Mouse (Mus musculus) layer of hippocampus, postnatal 25 days (tissue): ENCODE measurements around the gene Cntnap4. TPM values are rescaled to one million over a fixed set of nuclear protein-coding genes. Genes with fewer than 3 reads are reported as not detected.
A peak's percentile ranks its signal among the peaks of the same experiment; 100 is the strongest.
"Not testable (repeated sequence)": the region's sequence is repeated elsewhere in the genome, so short reads cannot be mapped to it uniquely, and the experiment has no call there.

Experiments
- DNase-seq, 2 experiments: peaks; one replicate each; pipeline ENCODE4 v3.0.0; 2022; ENCODE audit warnings: mixed read lengths in 2 of 2, low spot score in 1 of 2; ENCODE audit errors: extremely low spot score in 1 of 2
- total RNA-seq, 2 experiments: library from RNA; stranded (reverse); gene quantifications; 2 replicates each; pipeline ENCODE4 v1.2.3; 2021

Gene Cntnap4
- total RNA-seq, 2 experiments from 2014 or later, result 17.3 to 19.5 TPM

DNA sequence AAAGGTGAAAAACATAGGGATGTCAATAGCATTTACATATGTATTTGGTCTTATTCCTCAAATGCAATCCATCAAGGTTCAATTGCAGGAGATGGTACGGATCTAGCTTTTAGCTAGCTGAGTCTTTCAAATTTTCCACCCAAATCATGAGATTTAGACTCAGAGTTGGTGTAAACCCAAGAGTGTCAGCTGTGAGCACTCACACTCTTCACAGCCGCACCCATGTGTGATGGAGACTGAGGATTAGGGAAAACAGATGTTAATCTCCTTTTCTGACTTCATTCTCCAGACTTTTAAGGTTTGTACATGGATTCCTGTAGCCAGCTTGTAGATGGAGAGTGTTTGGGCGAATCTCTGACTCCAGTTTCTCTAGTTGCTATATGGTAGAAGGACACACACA is 147.1 kb downstream of the Cntnap4 start:
- no peak for DNase-seq

DNA sequence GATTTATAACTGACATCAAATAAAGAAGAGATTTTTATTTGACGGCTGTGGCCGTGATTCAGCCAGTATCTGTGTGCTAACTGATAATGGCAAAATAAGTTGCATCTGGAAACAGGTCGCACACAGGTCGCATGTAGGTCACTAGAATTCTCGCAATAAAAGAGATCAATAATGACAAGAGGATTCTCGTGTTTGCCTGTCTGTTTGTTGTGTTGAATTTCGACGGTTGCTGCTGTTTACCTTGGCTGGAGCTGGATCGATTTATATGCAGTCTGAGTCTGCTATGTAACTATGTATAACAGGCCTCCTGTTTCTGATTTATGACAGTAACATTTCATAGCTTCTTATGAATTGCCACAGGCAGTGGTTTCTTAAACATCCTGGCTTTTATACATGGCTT is 155.1 kb downstream of the Cntnap4 start:
- DNase-seq, result no peak

DNA sequence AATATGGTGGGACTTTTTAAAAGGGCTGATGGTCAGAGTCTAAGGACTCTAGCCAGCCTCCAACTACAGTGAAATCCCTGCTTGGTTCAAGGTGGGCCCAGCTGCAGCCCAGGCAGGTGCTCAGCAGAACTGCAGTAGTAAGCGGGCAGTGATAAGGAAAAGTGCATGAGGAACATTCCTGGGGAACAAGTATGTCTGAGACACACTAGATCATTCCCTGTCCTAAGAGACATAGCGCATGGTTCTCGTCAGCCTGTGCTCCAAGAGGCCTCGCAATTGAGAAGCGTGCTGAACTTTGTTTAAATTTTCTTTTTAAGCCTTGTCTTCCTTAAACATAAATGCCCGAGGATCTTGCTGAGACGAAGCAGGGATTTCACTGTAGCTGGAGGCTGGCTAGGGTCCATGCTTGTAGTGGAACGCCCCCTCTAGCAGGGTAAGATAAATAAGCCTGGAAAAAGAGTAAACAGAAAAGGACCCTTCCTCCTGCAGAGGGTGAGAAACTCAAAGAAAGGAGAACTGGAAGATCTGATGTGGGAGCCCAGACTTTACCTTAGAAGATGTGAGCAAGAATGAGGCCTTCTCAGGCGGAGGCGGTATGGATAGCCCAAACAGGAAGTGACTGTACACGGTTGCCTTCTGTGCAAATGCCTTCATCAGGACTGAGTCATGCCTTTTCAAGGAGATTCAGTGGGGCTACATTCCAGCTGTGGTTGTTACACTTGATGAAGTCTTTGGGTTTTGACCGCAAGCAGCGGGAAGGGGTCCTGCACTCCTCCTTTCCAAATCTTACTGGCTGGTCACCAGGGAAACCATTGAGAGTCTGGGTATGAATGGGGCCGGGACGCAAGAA is 161.0 kb downstream of the Cntnap4 start:
- DNase-seq, result no peak

DNA sequence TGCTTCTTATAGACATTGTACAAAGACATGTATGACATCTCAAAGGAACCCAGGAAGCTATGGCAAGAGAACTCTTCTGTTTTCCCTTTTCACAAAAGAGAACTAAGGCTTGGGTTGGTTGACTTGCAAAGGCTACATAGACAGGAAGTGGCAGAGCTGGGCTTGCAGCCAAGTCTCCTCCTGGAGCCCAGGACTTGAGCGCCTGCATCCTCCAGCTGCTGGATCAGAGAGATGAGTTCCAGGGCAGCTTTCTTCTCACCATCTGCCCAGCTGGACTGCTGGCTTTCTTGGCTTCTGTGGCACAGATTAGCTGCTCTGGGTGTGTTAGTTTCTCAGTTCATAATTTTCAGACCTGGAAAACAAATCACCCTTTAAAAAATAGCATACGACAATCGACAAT is 165.7 kb downstream of the Cntnap4 start:
- DNase-seq, result peak in 1 of 2 experiments; percentile 13

DNA sequence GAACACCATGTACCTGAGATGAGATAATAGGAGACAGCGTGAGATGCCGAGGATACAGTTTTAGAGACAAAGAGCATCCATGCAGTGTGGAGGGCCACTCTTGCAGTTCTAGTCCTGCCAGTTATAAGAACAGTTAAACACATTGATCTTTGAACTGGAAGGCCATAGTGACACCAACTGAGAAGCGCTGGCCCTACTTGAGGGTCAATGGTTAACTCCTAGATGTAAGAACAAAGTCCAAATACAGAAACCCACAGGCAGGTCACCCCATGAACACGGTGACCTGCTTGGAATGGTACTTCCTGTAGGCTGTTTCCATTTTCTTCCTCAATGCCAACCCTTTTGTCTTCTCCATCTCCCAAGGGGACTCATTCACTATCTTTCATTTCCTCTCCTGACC is 173.5 kb downstream of the Cntnap4 start:
- DNase-seq, result no peak

DNA sequence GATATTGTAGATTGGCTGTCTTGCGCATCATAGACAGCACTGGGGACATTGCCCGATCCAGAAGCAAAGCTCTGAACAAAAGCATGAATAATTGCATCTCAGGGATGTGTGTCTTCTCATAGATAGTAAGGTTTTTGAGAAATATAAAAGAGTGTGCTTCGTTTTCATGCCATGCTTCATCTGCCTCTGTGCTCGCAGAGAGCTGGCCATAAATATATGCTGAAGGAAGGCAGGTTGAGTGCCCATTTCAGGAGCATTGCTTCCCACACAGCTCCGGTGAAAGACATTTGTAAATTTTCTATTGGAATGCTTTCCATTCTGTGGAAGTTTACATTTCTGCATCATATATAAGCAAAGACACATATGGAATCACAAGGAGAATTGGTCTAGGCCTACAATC is 177.5 kb downstream of the Cntnap4 start:
- DNase-seq, result no peak

DNA sequence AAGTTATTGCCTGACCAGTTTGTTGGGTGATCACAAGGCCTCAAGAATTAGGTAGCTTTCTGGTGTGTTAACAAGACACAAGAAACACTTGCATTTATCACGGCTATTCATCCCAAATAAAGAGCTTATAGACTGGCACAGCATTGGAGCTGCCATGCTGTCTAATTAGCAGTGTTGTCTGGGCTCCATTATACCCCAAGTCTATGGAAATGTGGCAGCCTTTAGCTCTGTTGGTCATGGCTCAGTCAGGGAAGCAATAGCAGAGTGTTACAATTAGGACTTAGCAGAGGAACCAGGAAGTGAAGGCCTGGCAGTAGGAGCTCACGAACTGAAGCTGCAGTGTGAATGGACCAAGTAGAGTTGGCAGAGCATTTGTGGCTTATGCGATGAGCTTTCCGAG is 185.3 kb downstream of the Cntnap4 start:
- no peak for DNase-seq

DNA sequence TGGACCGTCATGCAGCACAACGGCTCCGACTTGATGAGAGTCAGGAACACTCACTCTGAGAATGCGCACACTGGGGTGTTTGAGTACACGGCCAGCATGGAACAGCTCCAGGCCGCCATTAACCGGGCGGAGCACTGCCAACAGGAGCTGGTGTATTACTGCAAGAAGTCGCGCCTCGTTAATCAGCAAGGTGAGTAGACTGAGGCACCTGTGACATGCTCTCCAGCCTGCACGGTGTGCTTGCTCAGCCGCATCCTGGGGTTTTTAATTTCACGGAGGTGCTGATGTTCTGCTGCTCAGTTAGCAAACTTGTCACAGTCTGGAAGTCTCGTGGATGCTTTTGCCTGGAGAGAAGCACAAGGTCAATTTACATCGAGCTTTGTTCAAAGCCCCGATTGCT is 233.2 kb downstream of the Cntnap4 start:
- DNase-seq, result no peak

DNA sequence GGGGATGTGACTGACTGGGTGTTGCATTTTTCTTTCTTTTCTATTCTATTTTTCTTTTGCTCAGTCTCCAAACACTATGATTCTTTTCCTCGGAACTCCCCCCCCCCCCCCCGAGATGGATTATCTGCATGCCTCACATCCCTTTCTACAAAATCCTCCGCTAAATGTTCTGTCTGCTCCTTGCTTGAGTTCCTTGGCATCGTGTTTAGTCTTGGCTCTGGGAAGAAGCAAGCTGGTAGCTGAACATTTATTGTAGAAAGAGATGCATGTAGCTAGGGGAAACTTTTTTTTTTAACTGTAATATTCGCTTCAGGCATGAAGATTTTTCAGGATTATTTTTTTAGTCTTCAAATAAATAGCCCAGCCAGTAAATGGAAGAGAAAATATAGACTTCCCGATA is 239.5 kb downstream of the Cntnap4 start:
- DNase-seq, result no peak

DNA sequence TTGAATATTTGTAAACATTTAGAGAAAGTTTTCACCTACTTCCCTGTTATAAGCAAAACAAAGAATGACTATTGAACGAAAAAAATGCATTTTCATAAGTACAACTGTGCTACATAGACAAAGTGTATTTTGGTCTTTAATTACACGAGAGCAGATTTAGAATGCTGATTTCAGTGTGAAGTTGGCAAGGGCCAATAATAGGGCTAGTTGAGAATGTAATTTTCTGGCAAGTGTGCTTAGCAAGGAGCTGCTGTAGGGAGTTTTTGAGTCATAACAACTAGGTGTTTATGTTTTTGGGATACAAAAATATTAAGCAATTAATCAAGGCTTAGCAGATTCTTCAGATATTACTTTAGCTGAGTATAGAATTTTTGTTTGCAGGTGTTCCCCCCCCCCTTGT is 271.2 kb downstream of the Cntnap4 start:
- DNase-seq, result no peak

DNA sequence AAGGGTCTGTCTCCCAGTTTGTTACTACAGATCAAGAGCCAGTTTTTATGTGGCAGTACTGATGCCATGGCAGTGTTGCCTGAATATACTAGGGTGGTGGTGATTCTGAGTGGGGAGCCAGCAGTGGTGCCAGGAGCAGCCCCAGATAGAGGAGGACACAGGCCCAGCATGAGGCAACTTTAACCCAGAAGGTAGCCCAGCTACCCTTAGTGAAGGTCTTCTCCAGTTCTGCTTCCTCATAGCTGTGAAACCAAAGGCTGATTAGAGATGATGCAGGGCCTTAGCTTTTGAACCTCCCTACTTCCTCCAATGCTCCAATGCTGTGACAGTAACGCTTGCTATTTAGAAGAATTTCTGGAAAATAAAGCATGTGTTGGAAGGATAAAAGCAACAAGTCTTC is 279.7 kb downstream of the Cntnap4 start:
- DNase-seq, result not testable (repeated sequence)

DNA sequence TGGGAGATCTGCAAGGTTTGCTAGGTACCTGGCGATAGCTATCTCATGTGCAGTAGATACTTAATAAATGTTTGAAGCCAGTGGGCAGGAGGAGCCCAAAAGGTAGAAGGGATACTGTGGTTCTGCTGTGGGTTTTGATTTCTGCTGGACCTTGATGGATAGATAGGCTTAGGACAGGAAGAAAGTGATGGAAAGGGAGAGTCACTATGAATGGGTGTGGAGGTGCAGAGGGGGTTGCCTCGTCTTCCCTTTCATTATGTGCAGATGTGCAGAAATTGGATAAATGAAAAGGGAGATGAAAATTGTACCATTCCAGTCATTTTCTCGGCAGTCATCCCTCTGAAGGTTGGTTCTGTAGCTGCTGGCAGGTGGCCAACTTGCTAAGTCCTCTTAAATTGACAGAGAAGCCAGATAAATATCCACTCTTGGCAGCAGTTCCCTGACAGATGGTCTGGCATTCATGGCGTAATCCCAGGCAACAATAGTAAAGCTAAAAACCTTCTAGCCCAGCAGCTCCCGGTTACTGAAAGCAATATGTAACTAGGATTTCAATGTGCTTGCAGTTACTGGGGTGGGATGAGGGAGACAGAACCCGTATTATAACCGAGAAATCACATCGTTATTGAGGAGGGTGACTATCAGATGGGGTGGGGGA is 336.7 kb downstream of the Cntnap4 start:
- peak; percentile 65 to 82 for DNase-seq

DNA sequence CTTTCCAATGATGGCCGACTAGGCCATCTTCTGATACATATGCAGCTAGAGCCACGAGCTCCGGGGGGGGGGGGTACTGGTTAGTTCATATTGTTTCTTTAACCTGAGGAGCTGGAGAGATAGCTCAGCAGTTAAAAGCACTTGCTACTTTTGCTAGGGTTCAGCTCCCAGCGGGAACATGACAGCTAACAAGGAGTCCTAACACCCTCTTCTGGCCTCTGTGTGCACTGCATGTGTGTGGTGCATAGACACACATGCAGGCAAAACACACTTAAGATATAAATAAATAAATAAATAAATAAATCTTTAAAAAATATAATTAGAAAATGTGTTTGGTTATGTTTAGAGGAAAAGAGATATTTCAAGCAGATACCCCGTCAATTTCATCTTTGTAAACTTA is 339.7 kb downstream of the Cntnap4 start:
- peak in 1 of 2 experiments; percentile 29 for DNase-seq

DNA sequence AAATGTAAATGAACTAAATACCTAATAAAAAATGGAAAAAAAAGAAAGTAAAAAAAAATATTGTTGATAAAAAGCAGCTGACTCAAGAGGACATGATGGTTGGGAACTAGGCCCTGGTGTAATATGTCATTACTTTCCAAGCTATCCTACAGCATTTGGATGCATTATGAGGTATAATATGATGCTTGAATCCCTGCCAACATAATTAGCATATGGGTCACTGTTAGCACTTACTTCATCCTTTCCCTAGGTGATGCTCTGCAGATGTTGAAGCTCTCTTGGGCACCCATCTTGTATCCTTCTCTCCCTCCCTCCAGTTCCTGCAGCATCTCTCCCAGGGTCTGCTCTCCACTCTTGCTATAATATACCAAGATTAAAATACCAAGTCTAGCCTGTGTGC is 341.6 kb downstream of the Cntnap4 start:
- no peak for DNase-seq

DNA sequence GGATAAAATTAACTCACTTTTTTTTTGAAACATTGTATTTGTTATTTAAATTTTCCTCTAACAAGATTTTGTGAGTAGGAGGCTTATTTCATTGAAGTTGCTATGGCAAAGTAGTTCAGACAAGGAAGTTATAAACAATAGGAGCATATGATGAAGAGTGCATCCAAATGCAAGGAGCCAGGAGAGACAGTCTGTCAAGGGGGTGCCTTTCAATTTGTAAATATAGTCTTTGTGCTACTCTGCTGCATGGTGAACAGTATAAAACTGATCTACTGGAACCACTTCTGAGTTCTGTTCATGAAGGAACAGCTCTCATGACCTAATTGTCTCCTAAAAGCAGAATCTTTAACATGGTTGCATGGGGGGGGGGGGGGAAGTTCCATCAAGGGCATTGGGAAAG is 352.3 kb downstream of the Cntnap4 start:
- no peak for DNase-seq

DNA sequence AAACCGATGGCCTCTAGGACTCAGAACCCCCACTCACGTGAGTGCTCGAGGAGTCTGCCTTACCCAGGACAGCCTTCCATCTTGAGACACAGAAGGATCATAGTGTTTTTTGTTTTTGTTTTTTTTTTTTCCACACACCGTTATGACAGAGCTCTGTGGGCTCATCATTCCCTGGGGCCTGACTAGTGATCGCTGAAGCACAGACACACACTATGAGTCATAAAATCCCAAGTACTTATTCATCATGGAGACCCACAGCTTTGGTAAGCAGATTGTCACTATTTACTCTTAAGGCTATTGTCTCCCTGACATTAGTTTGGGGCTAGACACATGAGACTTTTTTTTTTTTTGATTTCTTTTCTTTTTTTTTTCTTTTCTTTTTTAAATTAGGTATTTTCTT is 352.9 kb downstream of the Cntnap4 start:
- no peak for DNase-seq
